Mouse (Mus musculus): ENCODE measurements around the gene Bag3. TPM values are rescaled to one million over a fixed set of nuclear protein-coding genes. Genes with fewer than 3 reads are reported as not detected.

Gene Bag3
- polyA plus RNA-seq, 1 experiment from 2014 or later: 3.6 TPM

GRCm38 (mm10) chr7:128538769-128539168 is 15.4 kb downstream of the Bag3 start:
- Histone ChIP-seq H3K4me1 (replicated peaks) (peaks cover 30% of the 10 kb centered on the region), H3K9me3 (no peaks in the 10 kb centered on the region)
- no peak for ATAC-seq (ENCODE audit: low read depth)

GRCm38 (mm10) chr7:128540111-128540510 is 16.7 kb downstream of the Bag3 start:
- Histone ChIP-seq H3K27me3 (peaks cover 6% of the 10 kb centered on the region; the same call in 1 of the 2 replicates), H3K9ac (no peak overlapping the region), H3K4me1 (replicated peaks) (peaks cover 22% of the 10 kb centered on the region), H3K9me3 (no peaks in the 10 kb centered on the region), H3K4me3 (no peak overlapping the region), H3K4me2 (no peak overlapping the region), H3K27ac (replicated peaks) (no peak overlapping the region), H3K36me3 (no peaks in the 10 kb centered on the region)
- WGBS: 92% methylated on average over 13 of the region's 13 CpGs
- ATAC-seq (ENCODE audit: low read depth): no peak

More at GRCm38 (mm10) chr7:128538769-128539168, 15.4 kb downstream of the Bag3 start:
- Histone ChIP-seq H3K27ac (replicated peaks) (no peak overlapping the region), H3K36me3 (no peaks in the 10 kb centered on the region), H3K4me2 (no peak overlapping the region), H3K27me3 (peaks cover 6% of the 10 kb centered on the region; the same call in 1 of the 2 replicates), H3K4me3 (no peak overlapping the region), H3K9ac (no peak overlapping the region)
- WGBS: 86% methylated on average over 5 of the region's 5 CpGs

GRCm38 (mm10) chr7:128540734-128541133 is 17.3 kb downstream of the Bag3 start:
- WGBS: 84% methylated on average over 16 of the region's 16 CpGs
- no peak overlapping the region for H3K27ac ChIP-seq (replicated peaks)
- H3K9ac ChIP-seq: no peak overlapping the region
- H3K9me3 ChIP-seq: no peaks in the 10 kb centered on the region
- H3K4me2 ChIP-seq: no peak overlapping the region
- peaks cover 16% of the 10 kb centered on the region for H3K4me1 ChIP-seq (replicated peaks)
- ATAC-seq (ENCODE audit: low read depth): no peak
- no peak overlapping the region for H3K4me3 ChIP-seq
- H3K27me3 ChIP-seq: peaks cover 6% of the 10 kb centered on the region; the same call in 1 of the 2 replicates
- no peaks in the 10 kb centered on the region for H3K36me3 ChIP-seq

DNA sequence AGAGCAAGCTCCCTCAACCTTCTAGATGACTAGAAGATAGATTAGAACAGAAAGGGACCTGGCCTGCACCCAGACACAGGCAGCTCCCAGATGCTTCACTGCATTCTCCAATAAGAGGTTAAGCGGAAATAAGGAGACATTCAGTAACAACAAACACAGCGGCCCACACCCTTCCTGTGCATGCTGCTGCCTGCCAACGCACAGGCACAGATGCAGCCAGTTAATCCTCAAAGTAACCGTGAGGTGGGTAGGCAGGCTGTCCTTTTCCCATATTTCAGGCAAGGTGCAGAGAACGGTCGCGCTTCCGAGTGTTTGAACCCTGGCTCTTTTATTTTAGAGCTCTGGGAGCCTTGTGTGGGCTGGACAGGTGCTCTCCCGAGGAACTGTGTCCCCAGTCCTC is 17.8 kb downstream of the Bag3 start:
- ATAC-seq (ENCODE audit: low read depth): no peak
- Histone ChIP-seq H3K4me2 (no peak overlapping the region), H3K4me1 (replicated peaks) (peaks cover 11% of the 10 kb centered on the region), H3K36me3 (no peaks in the 10 kb centered on the region), H3K9ac (no peak overlapping the region), H3K27ac (replicated peaks) (no peak overlapping the region), H3K27me3 (peaks cover 6% of the 10 kb centered on the region; the same call in 1 of the 2 replicates), H3K4me3 (no peak overlapping the region), H3K9me3 (no peaks in the 10 kb centered on the region)
- WGBS: 77% methylated on average over 9 of the region's 9 CpGs

DNA sequence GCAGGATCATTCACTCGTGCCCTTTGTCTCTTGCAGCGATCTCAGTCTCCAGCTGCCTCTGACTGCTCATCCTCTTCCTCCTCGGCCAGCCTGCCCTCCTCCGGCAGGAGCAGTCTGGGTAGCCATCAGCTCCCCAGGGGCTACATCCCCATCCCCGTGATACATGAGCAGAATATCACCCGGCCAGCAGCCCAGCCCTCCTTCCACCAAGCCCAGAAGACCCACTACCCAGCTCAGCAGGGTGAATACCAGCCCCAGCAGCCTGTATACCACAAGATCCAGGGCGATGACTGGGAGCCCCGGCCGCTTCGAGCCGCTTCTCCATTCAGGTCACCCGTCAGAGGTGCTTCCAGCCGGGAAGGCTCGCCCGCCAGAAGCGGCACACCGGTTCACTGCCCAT is 18.4 kb downstream of the Bag3 start:
- peaks cover 6% of the 10 kb centered on the region; the same call in 1 of the 2 replicates for H3K27me3 ChIP-seq
- ATAC-seq (ENCODE audit: low read depth): no peak
- H3K9ac ChIP-seq: no peak overlapping the region
- H3K27ac ChIP-seq (replicated peaks): no peak overlapping the region
- no peak overlapping the region for H3K4me2 ChIP-seq
- no peaks in the 10 kb centered on the region for H3K9me3 ChIP-seq
- H3K4me1 ChIP-seq (replicated peaks): peaks cover 9% of the 10 kb centered on the region; the same call in 1 of the 2 replicates
- no peak overlapping the region for H3K4me3 ChIP-seq
- 82% methylated on average over 17 of the region's 17 CpGs for WGBS
- H3K36me3 ChIP-seq: 0 out of 2 replicates have a peak, but pooled peaks cover 3% of the 10 kb centered on the region

DNA sequence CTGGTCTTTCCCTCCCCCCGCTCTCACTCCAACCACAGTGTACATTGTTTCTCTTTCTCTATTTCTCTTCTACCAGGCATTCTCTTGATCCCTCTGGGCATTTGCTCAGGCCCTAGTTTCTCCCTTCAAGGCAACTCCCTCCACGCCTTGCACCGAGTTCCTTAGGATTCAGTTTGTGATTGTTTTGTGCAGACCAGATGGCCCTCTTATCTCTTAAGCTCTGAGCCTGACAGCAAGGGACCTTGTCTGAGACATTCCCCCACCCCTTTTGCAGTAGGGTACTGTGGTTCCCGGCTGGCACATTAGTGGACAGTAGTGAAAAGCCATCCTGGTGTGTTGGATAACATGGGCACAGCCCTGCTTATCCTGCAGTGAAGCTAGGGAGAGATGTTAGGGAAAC is 19.1 kb downstream of the Bag3 start:
- H3K9me3 ChIP-seq: no peaks in the 10 kb centered on the region
- peaks cover 9% of the 10 kb centered on the region; the same call in 1 of the 2 replicates for H3K4me1 ChIP-seq (replicated peaks)
- H3K9ac ChIP-seq: no peak overlapping the region
- ATAC-seq (ENCODE audit: low read depth): no peak
- H3K4me2 ChIP-seq: no peak overlapping the region
- no peak overlapping the region for H3K27ac ChIP-seq (replicated peaks)
- H3K36me3 ChIP-seq: 0 out of 2 replicates have a peak, but pooled peaks cover 3% of the 10 kb centered on the region
- H3K27me3 ChIP-seq: peaks cover 6% of the 10 kb centered on the region; the same call in 1 of the 2 replicates
- H3K4me3 ChIP-seq: no peak overlapping the region
- WGBS: 84% methylated on average over 4 of the region's 4 CpGs

GRCm38 (mm10) chr7:128543148-128543855 is 19.9 kb downstream of the Bag3 start:
- no peak for ATAC-seq (ENCODE audit: low read depth)
- peaks cover 9% of the 10 kb centered on the region; the same call in 1 of the 2 replicates for H3K4me1 ChIP-seq (replicated peaks)
- H3K4me2 ChIP-seq: no peak overlapping the region
- H3K27me3 ChIP-seq: no peaks in the 10 kb centered on the region; the same call in 1 of the 2 replicates
- 86% methylated on average over 14 of the region's 14 CpGs for WGBS
- H3K27ac ChIP-seq (replicated peaks): no peak overlapping the region
- 0 out of 2 replicates have a peak, but pooled peaks cover 3% of the 10 kb centered on the region for H3K36me3 ChIP-seq
- no peak overlapping the region for H3K9ac ChIP-seq
- no peak overlapping the region for H3K4me3 ChIP-seq
- no peaks in the 10 kb centered on the region for H3K9me3 ChIP-seq

DNA sequence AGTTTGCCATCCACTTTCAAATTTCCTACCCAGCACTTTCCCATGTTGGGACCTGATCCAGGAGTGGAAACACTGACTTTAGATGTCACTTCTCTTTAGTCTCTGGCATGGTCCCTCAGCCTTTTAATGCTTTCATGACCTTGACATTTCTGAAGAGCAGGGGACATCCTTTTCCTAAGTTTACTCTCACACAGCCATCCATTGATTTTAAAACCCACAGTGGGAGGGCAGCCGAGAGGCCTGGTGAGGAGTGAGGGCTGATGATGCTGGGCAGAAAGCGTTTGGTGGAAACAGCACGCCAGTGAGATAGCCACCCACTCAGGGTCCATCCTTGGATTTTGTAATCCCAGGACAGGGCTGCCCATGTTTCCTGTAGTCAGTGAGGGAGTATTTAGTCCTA is 20.5 kb downstream of the Bag3 start:
- 87% methylated on average over 3 of the region's 3 CpGs for WGBS
- no peak for ATAC-seq (ENCODE audit: low read depth)

DNA sequence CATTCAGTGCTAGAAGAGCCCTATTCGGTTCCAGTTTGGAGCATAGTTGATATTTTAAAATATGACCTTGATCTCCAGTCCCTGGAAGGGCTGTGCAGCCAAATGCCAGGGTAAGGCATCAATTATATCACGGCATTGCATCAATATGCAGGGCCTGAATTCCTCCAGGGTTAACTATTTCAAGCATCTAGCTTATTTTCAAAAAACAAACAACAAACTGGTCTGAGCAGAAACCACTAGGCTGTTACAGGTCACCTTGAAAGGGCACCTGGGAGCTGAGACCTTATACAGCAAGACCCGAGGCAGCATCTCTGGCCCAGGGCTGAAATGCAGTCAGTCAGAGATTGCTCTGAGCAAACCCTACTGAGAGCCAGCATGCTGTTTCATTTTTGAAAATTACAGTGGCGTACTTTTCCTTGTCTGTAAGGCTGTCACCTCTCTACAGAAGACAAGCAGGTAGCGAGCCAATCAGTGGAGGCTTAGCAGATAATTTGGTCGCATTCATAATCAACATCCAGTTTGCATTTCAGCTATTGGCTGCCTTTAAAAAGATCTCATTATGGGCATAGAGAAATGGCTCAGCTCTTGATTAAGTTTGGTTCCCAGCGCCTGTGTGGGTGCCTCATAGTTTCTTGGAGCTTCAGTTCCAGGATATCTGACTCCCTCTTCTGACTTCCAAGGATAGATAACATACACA is 21.3 kb downstream of the Bag3 start:
- H3K36me3 ChIP-seq: 0 out of 2 replicates have a peak, but pooled peaks cover 3% of the 10 kb centered on the region
- ATAC-seq (ENCODE audit: low read depth): no peak
- H3K9me3 ChIP-seq: no peaks in the 10 kb centered on the region
- no peak overlapping the region for H3K9ac ChIP-seq
- 86% methylated on average over 7 of the region's 7 CpGs for WGBS
- H3K27me3 ChIP-seq: no peaks in the 10 kb centered on the region
- peaks cover 9% of the 10 kb centered on the region for H3K4me1 ChIP-seq (replicated peaks)
- no peak overlapping the region for H3K27ac ChIP-seq (replicated peaks)
- H3K4me3 ChIP-seq: no peak overlapping the region
- no peak overlapping the region for H3K4me2 ChIP-seq

More for the DNA sequence above, 20.5 kb downstream of the Bag3 start:
- peaks cover 6% of the 10 kb centered on the region; the same call in 1 of the 2 replicates for H3K4me1 ChIP-seq (replicated peaks)
- no peak overlapping the region for H3K27ac ChIP-seq (replicated peaks)
- no peak overlapping the region for H3K9ac ChIP-seq
- no peak overlapping the region for H3K4me3 ChIP-seq
- no peak overlapping the region for H3K4me2 ChIP-seq
- H3K36me3 ChIP-seq: 0 out of 2 replicates have a peak, but pooled peaks cover 3% of the 10 kb centered on the region
- no peaks in the 10 kb centered on the region for H3K9me3 ChIP-seq
- H3K27me3 ChIP-seq: no peaks in the 10 kb centered on the region

- Histone ChIP-seq H3K36me3 (0 out of 2 replicates have a peak, but pooled peaks cover 3% of the 10 kb centered on the region), H3K27me3 (no peaks in the 10 kb centered on the region), H3K4me2 (no peak overlapping the region), H3K4me3 (no peak overlapping the region), H3K27ac (replicated peaks) (no peak overlapping the region), H3K9ac (no peak overlapping the region), H3K4me1 (replicated peaks) (peaks cover 21% of the 10 kb centered on the region), H3K9me3 (no peaks in the 10 kb centered on the region)
- 98% methylated on average over 8 of the region's 8 CpGs for WGBS
- ATAC-seq (ENCODE audit: low read depth): no peak
Observed at GRCm38 (mm10) chr7:128546031-128546430, 22.6 kb downstream of the Bag3 start.

- Histone ChIP-seq H3K27ac (replicated peaks) (no peak overlapping the region), H3K27me3 (no peaks in the 10 kb centered on the region), H3K9ac (no peak overlapping the region), H3K4me1 (replicated peaks) (peaks cover 20% of the 10 kb centered on the region), H3K36me3 (0 out of 2 replicates have a peak, but pooled peaks cover 3% of the 10 kb centered on the region), H3K4me2 (no peak overlapping the region), H3K4me3 (no peak overlapping the region), H3K9me3 (no peaks in the 10 kb centered on the region)
- no peak for ATAC-seq (ENCODE audit: low read depth)
- 58% methylated on average over 4 of the region's 4 CpGs for WGBS
Observed at GRCm38 (mm10) chr7:128549137-128549536, 25.7 kb downstream of the Bag3 start.
